Mouse (Mus musculus): ENCODE results near the gene Dleu7. TPM values are rescaled to one million over a fixed set of nuclear protein-coding genes. Genes with fewer than 3 reads are reported as not detected.

Gene Dleu7
- polyA plus RNA-seq, 1 experiment from 2014 or later = 0.38 TPM

- no peak for TF ChIP-seq EP300 (IDR thresholded peaks at IDR 0.05)
- TF ChIP-seq CTCF (IDR thresholded peaks at IDR 0.05) = no peak
- Histone ChIP-seq H3K4me3 (ENCODE audit: low read depth, low read length) (0 out of 2 replicates have a peak overlapping the region, but pooled peaks have one; percentile 33), H3K9me3 (ENCODE audit: low read length) (no peaks in the 10 kb centered on the region), H3K4me2 (replicated peaks; ENCODE audit: low read depth, low read length) (peak overlapping the region; percentile 85; the same call in 1 of the 2 replicates), H3K36me3 (ENCODE audit: insufficient read depth, low read length) (no peaks in the 10 kb centered on the region), H3K9ac (replicated peaks; ENCODE audit: low read depth) (no peak overlapping the region), H3K27me3 (replicated peaks; ENCODE audit: insufficient read depth, low read length) (no peaks in the 10 kb centered on the region), H3K4me1 (ENCODE audit: insufficient read depth, low read depth, low read length) (peaks cover 6% of the 10 kb centered on the region; the same call in 1 of the 2 replicates), H3K27ac (ENCODE audit: low read length) (no peak overlapping the region)
- DNase-seq (ENCODE audit: low spot score) (no peak), ATAC-seq (no peak)
- WGBS = 50% methylated on average over 4 of the region's 7 CpGs
These were observed 720 bp downstream of the Dleu7 start for GRCm38 (mm10) chr14:62292166-62292487.

- 96% methylated on average over 1 of the region's 1 CpGs for WGBS
- no peak overlapping the region for H3K4me3 ChIP-seq (ENCODE audit: low read depth, low read length)
- H3K4me2 ChIP-seq (replicated peaks; ENCODE audit: low read depth, low read length) = no peak overlapping the region
- H3K9ac ChIP-seq (replicated peaks; ENCODE audit: low read depth) = no peak overlapping the region
- no peaks in the 10 kb centered on the region for H3K36me3 ChIP-seq (ENCODE audit: insufficient read depth, low read length)
- ATAC-seq (no peak), DNase-seq (ENCODE audit: low spot score) (no peak)
- H3K4me1 ChIP-seq (ENCODE audit: insufficient read depth, low read depth, low read length) = peaks cover 6% of the 10 kb centered on the region; the same call in 1 of the 2 replicates
- H3K27me3 ChIP-seq (replicated peaks; ENCODE audit: insufficient read depth, low read length) = no peaks in the 10 kb centered on the region
- no peak overlapping the region for H3K27ac ChIP-seq (ENCODE audit: low read length)
- no peak for TF ChIP-seq CTCF (IDR thresholded peaks at IDR 0.05)
- no peak for TF ChIP-seq EP300 (IDR thresholded peaks at IDR 0.05)
- no peaks in the 10 kb centered on the region for H3K9me3 ChIP-seq (ENCODE audit: low read length)
These were observed 1.4 kb downstream of the Dleu7 start for GRCm38 (mm10) chr14:62291406-62291987.

- H3K27me3 ChIP-seq (replicated peaks; ENCODE audit: insufficient read depth, low read length) = no peaks in the 10 kb centered on the region
- no peak overlapping the region for H3K9ac ChIP-seq (replicated peaks; ENCODE audit: low read depth)
- peaks cover 6% of the 10 kb centered on the region; the same call in 1 of the 2 replicates for H3K4me1 ChIP-seq (ENCODE audit: insufficient read depth, low read depth, low read length)
- no peak for TF ChIP-seq EP300 (IDR thresholded peaks at IDR 0.05)
- TF ChIP-seq CTCF (IDR thresholded peaks at IDR 0.05) = no peak
- H3K9me3 ChIP-seq (ENCODE audit: low read length) = no peaks in the 10 kb centered on the region
- DNase-seq (ENCODE audit: low spot score) (no peak), ATAC-seq (no peak)
- 59% methylated on average over 3 of the region's 3 CpGs for WGBS
- H3K36me3 ChIP-seq (ENCODE audit: insufficient read depth, low read length) = no peaks in the 10 kb centered on the region
- H3K27ac ChIP-seq (ENCODE audit: low read length) = no peak overlapping the region
- no peak overlapping the region for H3K4me3 ChIP-seq (ENCODE audit: low read depth, low read length)
- H3K4me2 ChIP-seq (replicated peaks; ENCODE audit: low read depth, low read length) = no peak overlapping the region
These were observed 4.1 kb downstream of the Dleu7 start for GRCm38 (mm10) chr14:62288731-62289130.

- Histone ChIP-seq H3K4me2 (replicated peaks; ENCODE audit: low read depth, low read length) (no peak overlapping the region), H3K9me3 (ENCODE audit: low read length) (no peaks in the 10 kb centered on the region), H3K36me3 (ENCODE audit: insufficient read depth, low read length) (no peaks in the 10 kb centered on the region), H3K4me3 (ENCODE audit: low read depth, low read length) (no peak overlapping the region), H3K4me1 (ENCODE audit: insufficient read depth, low read depth, low read length) (no peaks in the 10 kb centered on the region), H3K9ac (replicated peaks; ENCODE audit: low read depth) (no peak overlapping the region), H3K27me3 (replicated peaks; ENCODE audit: insufficient read depth, low read length) (no peaks in the 10 kb centered on the region), H3K27ac (ENCODE audit: low read length) (no peak overlapping the region)
- ATAC-seq = no peak
- WGBS = 65% methylated on average over 2 of the region's 2 CpGs
- DNase-seq (ENCODE audit: low spot score) = no peak
- TF ChIP-seq EP300 (IDR thresholded peaks at IDR 0.05) (no peak), CTCF (IDR thresholded peaks at IDR 0.05) (no peak)
These were observed 9.9 kb downstream of the Dleu7 start for GRCm38 (mm10) chr14:62282974-62283373.

GRCm38 (mm10) chr14:62273604-62274003, 19.2 kb downstream of the Dleu7 start:
- Histone ChIP-seq H3K27ac (ENCODE audit: low read length) (no peak overlapping the region), H3K4me1 (ENCODE audit: insufficient read depth, low read depth, low read length) (no peaks in the 10 kb centered on the region), H3K27me3 (replicated peaks; ENCODE audit: insufficient read depth, low read length) (no peaks in the 10 kb centered on the region), H3K9me3 (ENCODE audit: low read length) (no peaks in the 10 kb centered on the region), H3K4me3 (ENCODE audit: low read depth, low read length) (no peak overlapping the region), H3K9ac (replicated peaks; ENCODE audit: low read depth) (no peak overlapping the region), H3K36me3 (ENCODE audit: insufficient read depth, low read length) (no peaks in the 10 kb centered on the region), H3K4me2 (replicated peaks; ENCODE audit: low read depth, low read length) (no peak overlapping the region)
- TF ChIP-seq CTCF (IDR thresholded peaks at IDR 0.05) = no peak
- no peak for TF ChIP-seq EP300 (IDR thresholded peaks at IDR 0.05)
- no peak for DNase-seq (ENCODE audit: low spot score)
- no peak for ATAC-seq
- WGBS = 90% methylated on average over 3 of the region's 3 CpGs

GRCm38 (mm10) chr14:62270698-62271396, 22.0 kb downstream of the Dleu7 start:
- no peaks in the 10 kb centered on the region for H3K27me3 ChIP-seq (replicated peaks; ENCODE audit: insufficient read depth, low read length)
- no peaks in the 10 kb centered on the region for H3K9me3 ChIP-seq (ENCODE audit: low read length)
- 77% methylated on average over 12 of the region's 12 CpGs for WGBS
- no peak overlapping the region for H3K4me2 ChIP-seq (replicated peaks; ENCODE audit: low read depth, low read length)
- no peak overlapping the region for H3K4me3 ChIP-seq (ENCODE audit: low read depth, low read length)
- no peaks in the 10 kb centered on the region for H3K4me1 ChIP-seq (ENCODE audit: insufficient read depth, low read depth, low read length)
- no peak overlapping the region for H3K9ac ChIP-seq (replicated peaks; ENCODE audit: low read depth)
- H3K36me3 ChIP-seq (ENCODE audit: insufficient read depth, low read length) = no peaks in the 10 kb centered on the region
- H3K27ac ChIP-seq (ENCODE audit: low read length) = no peak overlapping the region
- DNase-seq (ENCODE audit: low spot score) (no peak), ATAC-seq (no peak)
- TF ChIP-seq EP300 (IDR thresholded peaks at IDR 0.05) = no peak
- no peak for TF ChIP-seq CTCF (IDR thresholded peaks at IDR 0.05)

All from lung, postnatal 0 days (tissue).